Mouse (Mus musculus) myocyte (in vitro differentiated cells): ENCODE measurements at regions not wholly inside any gene's neighbourhood (a gene's known extent, or its start where the extent isn't known, plus 50 kb on each side); places are given as distances from the start of the nearest gene placed in this dataset.

Experiments
- MAX ChIP-seq: IDR thresholded peaks from one replicate; pipeline ENCODE4 v1.6.1; 2011; ENCODE audit warnings: low read depth, mild to moderate bottlenecking, control low read depth
- MYOD1 ChIP-seq, 3 experiments: IDR thresholded peaks; one replicate each; pipeline ENCODE4 v1.6.1; 2011; ENCODE audit warnings: control low read depth in 2 of 3, low read depth in 2 of 3, mild to moderate bottlenecking in 2 of 3, moderate library complexity in 1 of 3; ENCODE audit not compliant: insufficient read length in 2 of 3, control insufficient read depth in 1 of 3
- USF1 ChIP-seq: IDR thresholded peaks from one replicate; pipeline ENCODE4 v1.6.1; 2011; ENCODE audit warnings: low read depth, mild to moderate bottlenecking, control low read depth, moderate library complexity

- TF ChIP-seq MYOD1 (IDR thresholded peaks at IDR 0.05; ENCODE audit: control insufficient read depth in 1 of 3, insufficient read length in 2 of 3, low read depth in 2 of 3) (no peak), MAX (no peak), USF1 (no peak)
These were observed 233.7 kb upstream of the Ank start for GRCm38 (mm10) chr15:27232804-27233203.
